Comparison of ENCODE assay signal across 10 mouse cellular contexts in genomic region chr11:18070586-18071306, GRCm38 (mm10).
DNase-seq lines count a peak whose midpoint lies in the region; ATAC-seq lines count a peak whose summit lies in the region.
"Had no signal": no experiment of that assay in that cellular context is flagged by ENCODE, and none has a peak within 500 bp of the region (broad histone marks: within the 10 kb centered on the region; RNA-seq: fewer than 3 reads in every experiment).

No protein-coding gene starts in this region.

- no peaks in the 10 kb centered on the region for H3K27me3 ChIP-seq in heart, embryonic 10.5 days (ENCODE audit: insufficient read depth, poor library complexity, severe bottlenecking)
- no peaks in the 10 kb centered on the region for H3K27me3 ChIP-seq in intestine, embryonic 15.5 days (replicated peaks)
- no peaks in the 10 kb centered on the region for H3K27me3 ChIP-seq in limb, embryonic 10.5 days (ENCODE audit: low read depth, poor library complexity, severe bottlenecking)
- H3K27me3 ChIP-seq: embryonic facial prominence, embryonic 15.5 days had no signal

- no peak overlapping the region for H3K4me2 ChIP-seq in intestine, embryonic 15.5 days (replicated peaks)
- H3K4me2 ChIP-seq: embryonic facial prominence, embryonic 15.5 days had no signal

- WGBS in heart, embryonic 10.5 days = 85% methylated on average over 4 of the region's 4 CpGs
- WGBS in intestine, embryonic 15.5 days = 90% methylated on average over 4 of the region's 4 CpGs
- 91% methylated on average over 4 of the region's 4 CpGs for WGBS in limb, embryonic 10.5 days

- DNase-seq in heart, adult 18-20 months = peak; percentile 38 to 41
- no peak for DNase-seq in heart, embryonic 10.5 days (ENCODE audit: low spot score)
- DNase-seq in urinary bladder, postnatal 14 days (ENCODE audit: low spot score) = peak; percentile 40
- DNase-seq in urinary bladder, postnatal 4 days (ENCODE audit: low spot score in 2 of 2) = no peak
- peak; percentile 48 to 68 for DNase-seq in cerebellum, postnatal 25 days
- DNase-seq in MN1 (ENCODE audit: low spot score) = no peak
- DNase-seq in limb, embryonic 10.5 days (ENCODE audit: low spot score) = no peak

- H3K9me3 ChIP-seq in heart, embryonic 10.5 days = no peaks in the 10 kb centered on the region
- no peaks in the 10 kb centered on the region for H3K9me3 ChIP-seq in intestine, embryonic 15.5 days
- no peaks in the 10 kb centered on the region for H3K9me3 ChIP-seq in limb, embryonic 10.5 days (replicated peaks)
- H3K9me3 ChIP-seq: embryonic facial prominence, embryonic 15.5 days had no signal

- ATAC-seq in intestine, embryonic 15.5 days = no peak

- no peaks in the 10 kb centered on the region for H3K4me1 ChIP-seq in heart, embryonic 10.5 days
- no peaks in the 10 kb centered on the region for H3K4me1 ChIP-seq in intestine, embryonic 15.5 days (replicated peaks)
- no peaks in the 10 kb centered on the region for H3K4me1 ChIP-seq in limb, embryonic 10.5 days
- H3K4me1 ChIP-seq: embryonic facial prominence, embryonic 15.5 days had no signal

- H3K9ac ChIP-seq in intestine, embryonic 15.5 days = no peak overlapping the region
- H3K9ac ChIP-seq: embryonic facial prominence, embryonic 15.5 days; liver, embryonic 14.5 days had no signal

- no peaks in the 10 kb centered on the region for H3K36me3 ChIP-seq in heart, embryonic 10.5 days
- no peaks in the 10 kb centered on the region for H3K36me3 ChIP-seq in intestine, embryonic 15.5 days
- no peaks in the 10 kb centered on the region for H3K36me3 ChIP-seq in limb, embryonic 10.5 days
- H3K36me3 ChIP-seq: embryonic facial prominence, embryonic 15.5 days had no signal

- H3K4me3 ChIP-seq in heart, embryonic 10.5 days = no peak overlapping the region
- H3K4me3 ChIP-seq in intestine, embryonic 15.5 days (replicated peaks) = no peak overlapping the region
- H3K4me3 ChIP-seq in limb, embryonic 10.5 days = no peak overlapping the region
- H3K4me3 ChIP-seq: embryonic facial prominence, embryonic 15.5 days had no signal

- no peak overlapping the region for H3K27ac ChIP-seq in heart, embryonic 10.5 days
- H3K27ac ChIP-seq in intestine, embryonic 15.5 days = no peak overlapping the region
- H3K27ac ChIP-seq in limb, embryonic 10.5 days = no peak overlapping the region
- H3K27ac ChIP-seq: embryonic facial prominence, embryonic 15.5 days; liver, embryonic 14.5 days had no signal

Comparison
In these comparisons a context has a peak if more than half of its experiments do, and no peak if none do; other contexts are left out.
1. DNase-seq: peak in heart, adult 18-20 months (2 of 2), urinary bladder, postnatal 14 days (single experiment) and cerebellum, postnatal 25 days (2 of 2); none in heart, embryonic 10.5 days (single experiment), urinary bladder, postnatal 4 days (0 of 2), MN1 (single experiment) and limb, embryonic 10.5 days (single experiment).